Mouse (Mus musculus): ENCODE data around the gene Ski. TPM values are rescaled to one million over a fixed set of nuclear protein-coding genes. Genes with fewer than 3 reads are reported as not detected.

The Ski gene
- total RNA-seq, 2 experiments from 2014 or later = 119 to 129 TPM

- DNase-seq (ENCODE audit: extremely low spot score in 1 of 2, low spot score in 1 of 2) = no peak
Observed at GRCm38 (mm10) chr4:155137891-155138290, 84.5 kb downstream of the Ski start.

- DNase-seq (ENCODE audit: extremely low spot score in 1 of 2, low spot score in 1 of 2) = no peak
Observed at GRCm38 (mm10) chr4:155135909-155136585, 86.3 kb downstream of the Ski start.

- DNase-seq (ENCODE audit: extremely low spot score in 1 of 2, low spot score in 1 of 2) = no peak
Observed at GRCm38 (mm10) chr4:155134686-155135172, 87.7 kb downstream of the Ski start.

- DNase-seq (ENCODE audit: extremely low spot score in 1 of 2, low spot score in 1 of 2) = no peak
Observed at GRCm38 (mm10) chr4:155133658-155134417, 88.6 kb downstream of the Ski start.

- no peak for DNase-seq (ENCODE audit: extremely low spot score in 1 of 2, low spot score in 1 of 2)
Observed at GRCm38 (mm10) chr4:155133188-155133587, 89.2 kb downstream of the Ski start.

- no peak for DNase-seq (ENCODE audit: extremely low spot score in 1 of 2, low spot score in 1 of 2)
Observed at GRCm38 (mm10) chr4:155130616-155131015, 91.8 kb downstream of the Ski start.

GRCm38 (mm10) chr4:155129996-155130395 is 92.4 kb downstream of the Ski start:
- peak; percentile 69 for DNase-seq (ENCODE audit: extremely low spot score in 1 of 2, low spot score in 1 of 2)

- DNase-seq (ENCODE audit: extremely low spot score in 1 of 2, low spot score in 1 of 2) = peak in 1 of 2 experiments; percentile 26
Observed at GRCm38 (mm10) chr4:155129132-155129917, 93.1 kb downstream of the Ski start.

- DNase-seq (ENCODE audit: extremely low spot score in 1 of 2, low spot score in 1 of 2) = no peak
Observed at GRCm38 (mm10) chr4:155128411-155128810, 94.0 kb downstream of the Ski start.

GRCm38 (mm10) chr4:155126602-155127372 is 95.6 kb downstream of the Ski start:
- DNase-seq (ENCODE audit: extremely low spot score in 1 of 2, low spot score in 1 of 2) = no peak

GRCm38 (mm10) chr4:155126194-155126593 is 96.2 kb downstream of the Ski start:
- no peak for DNase-seq (ENCODE audit: extremely low spot score in 1 of 2, low spot score in 1 of 2)

- DNase-seq (ENCODE audit: extremely low spot score in 1 of 2, low spot score in 1 of 2) = no peak
Observed at GRCm38 (mm10) chr4:155125310-155125709, 97.1 kb downstream of the Ski start.

GRCm38 (mm10) chr4:155123868-155124534 is 98.4 kb downstream of the Ski start:
- no peak for DNase-seq (ENCODE audit: extremely low spot score in 1 of 2, low spot score in 1 of 2)

GRCm38 (mm10) chr4:155122444-155123040 is 99.8 kb downstream of the Ski start:
- peak; percentile 76 to 82 for DNase-seq (ENCODE audit: extremely low spot score in 1 of 2, low spot score in 1 of 2)

- no peak for DNase-seq (ENCODE audit: extremely low spot score in 1 of 2, low spot score in 1 of 2)
Observed at GRCm38 (mm10) chr4:155121915-155122443, 100.4 kb downstream of the Ski start.

- no peak for DNase-seq (ENCODE audit: extremely low spot score in 1 of 2, low spot score in 1 of 2)
Observed at GRCm38 (mm10) chr4:155121222-155121621, 101.2 kb downstream of the Ski start.

GRCm38 (mm10) chr4:155120583-155120982 is 101.8 kb downstream of the Ski start:
- DNase-seq (ENCODE audit: extremely low spot score in 1 of 2, low spot score in 1 of 2) = no peak

- DNase-seq (ENCODE audit: extremely low spot score in 1 of 2, low spot score in 1 of 2) = no peak
Observed at GRCm38 (mm10) chr4:155120038-155120437, 102.4 kb downstream of the Ski start.

GRCm38 (mm10) chr4:155118278-155118677 is 104.1 kb downstream of the Ski start:
- no peak for DNase-seq (ENCODE audit: extremely low spot score in 1 of 2, low spot score in 1 of 2)

Measured in layer of hippocampus, postnatal 25 days (tissue).